Mouse (Mus musculus) stomach, postnatal 0 days (tissue): ENCODE results near the gene Cdk14.

Experiments used
- CTCF ChIP-seq: IDR thresholded peaks from 2 replicates; pipeline ENCODE4 v1.5.1; 2016; ENCODE audit warnings: antibody characterized with exemption, low read depth, mild to moderate bottlenecking, moderate library complexity
- EP300 ChIP-seq: optimal IDR thresholded peaks from 2 replicates; pipeline ENCODE3; 2016; ENCODE audit warnings: antibody characterized with exemption

DNA sequence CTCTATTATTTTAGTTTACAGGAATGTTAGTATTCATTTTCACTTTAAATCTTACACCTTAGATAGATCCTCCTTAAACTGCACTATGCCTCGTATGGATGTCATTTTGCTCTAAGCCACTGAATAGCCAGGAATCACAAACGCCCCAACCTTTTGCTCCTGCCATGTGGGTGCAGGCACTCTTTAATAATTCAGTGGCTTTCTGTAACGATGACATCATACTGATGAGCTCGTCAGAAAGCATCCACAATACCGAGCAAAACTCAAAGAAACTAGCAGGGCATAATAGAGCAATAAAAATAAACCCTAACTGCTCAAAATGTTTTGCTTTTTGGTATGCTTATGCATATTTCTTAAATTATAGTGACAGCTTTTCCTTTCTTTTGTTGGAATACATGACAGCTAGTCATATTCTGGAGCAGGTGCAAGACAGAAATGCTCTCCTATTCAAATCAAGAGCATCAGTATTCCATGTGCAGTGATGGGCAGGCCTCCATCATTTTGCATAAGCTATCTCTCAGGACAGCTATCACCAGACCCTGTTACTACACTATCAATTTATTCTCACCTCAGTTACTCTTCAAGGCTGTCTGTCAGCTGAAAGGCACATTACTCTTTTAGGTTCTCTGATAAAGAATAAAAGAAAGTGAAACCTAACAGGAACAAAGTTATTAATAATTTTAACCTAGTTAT, 11.8 kb upstream of the Cdk14 start:
- no peak for TF ChIP-seq CTCF
- TF ChIP-seq EP300, result no peak
